Mouse (Mus musculus): ENCODE results near the gene Zfp746.

Zfp746 gene

DNA sequence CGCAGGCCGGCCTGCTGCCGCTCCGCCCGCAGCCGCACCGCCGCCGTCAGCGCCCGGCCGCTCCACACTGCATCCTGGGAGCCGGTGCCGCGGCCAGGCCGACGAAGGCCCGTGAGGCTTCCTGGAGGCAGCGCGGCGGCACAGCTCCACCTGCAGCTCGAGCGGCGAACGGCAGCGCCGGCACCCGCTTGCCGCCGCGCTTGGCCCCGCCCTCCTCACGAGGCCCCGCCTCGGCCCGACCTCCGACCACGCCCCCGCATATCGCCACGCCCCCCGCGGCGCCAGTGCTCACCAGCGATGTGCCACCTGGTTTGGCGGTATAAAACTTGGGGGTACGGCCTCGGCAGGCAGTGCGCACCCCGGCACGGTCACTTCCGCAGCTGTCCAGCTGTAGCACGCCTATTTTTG lies at the start of gene Zfp746:
Gene Zfp746 (minus strand): TSS at position 123 of the 408 bp plus-strand sequence.
- DNase-seq (ENCODE audit: low read depth): peak; percentile 97

GRCm38 (mm10) chr6:48121092-48121491 lies 34.7 kb upstream of the Zfp746 start:
- peak; percentile 58 for DNase-seq (ENCODE audit: low read depth)

DNA sequence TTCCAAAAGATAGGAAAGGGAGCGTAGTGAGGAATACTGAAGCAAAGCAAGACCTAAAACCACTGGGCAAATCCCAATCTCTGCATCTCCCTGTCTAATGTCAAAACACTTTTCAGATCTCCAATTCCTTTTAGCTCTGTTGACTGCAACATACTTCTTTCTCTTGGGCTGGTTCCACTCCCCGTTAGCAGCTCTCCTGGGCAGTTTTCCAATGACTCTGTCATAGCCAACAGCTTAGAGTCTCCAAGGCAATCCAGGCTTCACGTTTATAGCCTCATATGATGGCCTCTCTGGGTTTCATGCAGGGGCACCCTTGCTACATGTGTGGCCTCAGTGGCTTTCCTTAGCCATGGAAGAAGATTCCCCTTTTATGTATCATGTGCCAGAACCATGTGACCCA lies 29.6 kb upstream of the Zfp746 start:
- peak; percentile 60 for DNase-seq (ENCODE audit: low read depth)

- DNase-seq (ENCODE audit: low read depth): peak; percentile 25
These were observed 743 bp upstream of the Zfp746 start for GRCm38 (mm10) chr6:48086957-48087715.

DNA sequence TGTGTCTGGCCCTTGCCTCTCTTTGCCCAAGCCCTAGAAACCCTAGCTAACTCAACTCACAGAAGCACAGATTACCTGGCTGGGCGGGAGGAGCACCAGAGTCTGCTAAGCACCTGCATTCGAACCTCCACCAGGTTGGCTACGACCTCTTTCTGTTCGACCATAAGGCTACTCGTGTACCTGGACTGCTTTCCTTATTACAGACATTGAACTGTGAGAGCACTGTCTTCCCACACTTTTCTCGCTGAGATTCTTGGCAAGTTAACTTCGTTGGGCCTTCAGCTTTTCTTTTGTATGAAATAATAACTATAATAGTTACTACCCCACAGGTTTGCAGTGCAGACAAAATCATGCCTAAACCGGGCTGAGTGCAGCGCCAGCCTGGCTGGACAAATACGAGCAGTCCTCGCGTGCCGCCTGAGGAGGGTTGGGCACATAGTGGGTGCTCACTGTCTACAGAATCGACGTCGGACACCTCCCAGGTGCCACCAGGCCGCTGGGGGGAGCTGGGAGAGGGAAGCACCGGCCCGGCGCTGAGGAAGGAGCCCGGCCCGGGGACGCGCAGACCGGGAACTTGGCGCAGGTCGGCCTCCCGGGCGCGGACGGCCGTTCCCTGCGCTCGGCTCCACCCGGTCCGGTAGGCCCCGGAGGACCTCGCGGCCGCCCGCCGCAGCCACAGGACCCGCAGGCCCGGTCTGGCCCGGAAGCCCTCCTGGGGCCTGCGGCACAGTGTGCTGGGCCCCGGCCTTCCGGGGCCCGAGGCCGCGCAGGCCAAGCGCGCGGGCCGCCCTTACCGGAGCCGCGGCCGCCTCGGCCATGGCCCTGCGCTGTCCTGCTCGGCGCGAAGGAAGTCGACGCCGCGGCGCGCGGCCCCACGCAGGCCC lies 630 bp downstream of the Zfp746 start:
- peak; percentile 67 for DNase-seq (ENCODE audit: low read depth)

DNA sequence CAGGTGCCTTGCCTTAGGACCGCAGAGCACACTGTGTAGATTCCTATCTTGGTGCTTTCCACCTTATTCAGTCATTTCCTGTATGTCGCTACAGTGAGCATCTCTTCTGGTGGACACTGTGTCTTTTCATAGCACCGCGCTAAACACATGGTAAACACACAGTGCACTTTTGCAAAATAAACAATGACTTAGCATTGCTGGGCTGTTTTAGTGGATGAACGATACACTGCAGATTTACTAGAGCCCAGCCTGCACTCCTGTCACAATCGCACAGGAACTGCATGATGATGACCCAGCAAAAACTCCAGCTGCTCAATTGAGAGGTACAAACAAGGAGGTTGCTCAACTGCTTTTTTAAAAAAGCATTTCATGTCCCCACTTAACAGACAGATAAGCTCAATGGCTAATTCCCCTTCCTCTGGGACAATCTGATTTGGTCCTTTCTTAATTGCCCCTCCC lies 2.6 kb downstream of the Zfp746 start:
- DNase-seq (ENCODE audit: low read depth): no peak

DNA sequence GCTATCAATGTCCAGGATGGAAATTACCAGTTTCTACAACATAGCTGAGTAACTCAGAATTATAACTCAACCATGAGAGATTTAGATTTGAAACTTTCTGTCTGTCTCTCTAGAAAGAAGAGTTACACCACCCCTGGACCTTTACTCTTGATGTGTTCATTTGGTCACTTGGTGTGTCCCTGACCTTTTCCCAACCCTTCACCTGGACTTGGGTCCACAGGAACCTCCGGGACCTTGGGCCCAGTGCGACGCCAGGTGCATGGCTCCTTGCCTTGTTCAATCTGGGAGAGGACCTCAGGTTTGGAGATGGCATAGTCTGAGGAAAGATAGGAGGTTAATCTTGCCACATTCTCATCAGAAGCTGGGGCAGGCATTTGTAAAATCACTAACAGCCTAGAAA lies 4.4 kb downstream of the Zfp746 start:
- DNase-seq (ENCODE audit: low read depth): no peak

GRCm38 (mm10) chr6:48081021-48081420 lies 5.4 kb downstream of the Zfp746 start:
- no peak for DNase-seq (ENCODE audit: low read depth)

GRCm38 (mm10) chr6:48073316-48073715 lies 13.1 kb downstream of the Zfp746 start:
- DNase-seq (ENCODE audit: low read depth): no peak

DNA sequence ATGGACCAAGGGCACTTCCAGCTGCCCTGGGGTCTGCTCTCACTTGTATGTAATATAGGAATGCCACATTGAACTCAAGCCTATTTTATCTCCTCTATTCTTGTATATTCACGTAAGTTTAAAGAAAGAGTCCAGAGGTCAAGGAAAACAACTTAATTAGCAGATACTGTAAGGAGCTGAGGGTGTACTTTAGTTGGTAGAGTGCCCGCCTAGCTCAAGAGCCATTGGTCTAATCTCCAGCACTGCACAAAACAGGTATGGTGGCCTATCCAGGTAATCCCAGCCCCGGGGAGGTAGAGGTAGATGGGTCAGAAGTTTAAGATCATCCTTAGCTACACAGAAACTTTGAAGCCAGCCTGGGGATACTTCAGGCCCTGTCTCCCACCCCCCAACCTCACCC lies 18.9 kb downstream of the Zfp746 start:
- DNase-seq (ENCODE audit: low read depth): no peak

DNA sequence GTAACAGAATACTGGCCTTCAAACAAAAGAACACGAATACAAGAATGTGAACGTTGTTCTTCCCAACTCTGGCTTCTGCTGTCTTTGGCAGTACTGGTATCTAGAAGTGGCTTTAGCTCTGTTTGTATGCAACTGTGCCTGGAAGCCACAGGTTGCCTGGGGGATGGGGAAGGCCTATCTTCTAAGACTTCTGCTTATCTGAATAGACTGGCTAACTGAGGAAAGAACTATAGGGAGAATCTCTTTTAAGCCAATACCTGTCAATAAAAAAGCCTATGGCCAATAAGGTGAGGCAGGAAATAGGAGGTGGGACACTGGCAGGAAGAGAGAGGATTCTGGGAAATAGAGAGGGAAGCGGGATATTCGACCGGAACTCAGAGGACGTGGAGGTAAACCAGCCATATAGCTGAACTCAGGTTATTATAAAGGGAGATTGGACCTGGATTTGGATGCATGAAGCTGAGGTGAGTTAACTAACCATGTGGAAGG lies 20.8 kb downstream of the Zfp746 start:
- DNase-seq (ENCODE audit: low read depth): no peak

DNA sequence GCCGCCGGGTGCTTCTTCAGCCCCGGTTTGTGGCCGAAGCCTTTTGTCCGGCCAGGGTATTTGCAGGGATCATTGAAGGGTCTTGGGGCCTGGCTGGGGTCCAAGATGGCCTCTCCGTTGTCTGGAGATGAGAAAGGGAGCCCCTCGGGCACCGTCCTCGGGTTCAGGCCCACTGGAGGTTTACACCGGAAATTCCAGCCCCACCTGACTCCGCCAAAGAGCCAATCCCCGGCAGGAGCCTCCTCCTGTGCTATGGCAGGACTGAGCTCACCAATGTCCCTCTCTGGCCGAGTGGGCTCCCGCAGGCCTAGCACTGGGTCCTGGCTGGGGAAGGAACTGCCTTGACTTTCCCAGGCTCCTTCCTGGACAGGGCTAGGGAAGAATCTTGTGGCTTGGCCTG lies 21.9 kb downstream of the Zfp746 start:
- no peak for DNase-seq (ENCODE audit: low read depth)

DNA sequence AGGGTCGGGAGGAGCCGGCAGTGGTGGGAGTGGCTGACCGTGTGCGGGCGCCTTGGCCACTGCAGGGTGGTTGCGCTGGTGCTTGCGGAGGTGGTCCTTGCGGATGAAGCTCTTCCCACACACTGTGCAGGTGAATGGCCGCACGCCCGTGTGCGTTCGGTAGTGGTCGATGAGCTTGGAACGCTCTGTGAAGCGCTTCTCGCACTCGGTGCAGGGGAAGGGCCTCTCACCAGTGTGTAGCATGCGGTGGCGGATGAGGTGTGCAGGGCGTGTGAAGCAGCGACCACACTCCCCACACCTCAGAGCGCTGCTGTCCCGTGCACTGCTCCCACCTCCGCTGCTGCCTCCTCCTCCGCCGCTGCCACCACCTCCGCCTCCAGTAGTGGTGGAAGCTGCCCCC lies 22.5 kb downstream of the Zfp746 start:
- no peak for DNase-seq (ENCODE audit: low read depth)

DNA sequence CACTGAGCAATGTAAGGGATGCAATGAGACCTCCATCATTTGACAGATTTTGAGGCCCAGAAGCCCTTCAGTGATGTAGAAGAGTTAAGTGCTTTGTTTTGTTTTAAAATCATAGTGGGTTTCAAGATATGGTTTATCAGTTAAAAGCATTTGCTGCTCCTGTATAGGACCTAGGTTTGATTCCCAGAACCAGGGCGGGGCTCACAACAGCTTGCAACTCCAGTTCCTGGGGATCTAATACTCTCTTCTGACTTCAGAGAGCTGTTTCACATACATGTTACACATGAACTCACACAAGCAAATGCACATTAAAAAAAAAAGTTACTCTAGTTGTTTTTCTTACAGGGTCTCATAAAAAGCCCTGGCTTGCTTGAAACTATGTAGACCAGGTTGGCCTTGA lies 25.5 kb downstream of the Zfp746 start:
- no peak for DNase-seq (ENCODE audit: low read depth)

- DNase-seq (ENCODE audit: low read depth): no peak
These were observed 26.0 kb downstream of the Zfp746 start for GRCm38 (mm10) chr6:48060421-48060820.

GRCm38 (mm10) chr6:48052136-48052535 lies 34.3 kb downstream of the Zfp746 start:
- DNase-seq (ENCODE audit: low read depth): no peak

DNA sequence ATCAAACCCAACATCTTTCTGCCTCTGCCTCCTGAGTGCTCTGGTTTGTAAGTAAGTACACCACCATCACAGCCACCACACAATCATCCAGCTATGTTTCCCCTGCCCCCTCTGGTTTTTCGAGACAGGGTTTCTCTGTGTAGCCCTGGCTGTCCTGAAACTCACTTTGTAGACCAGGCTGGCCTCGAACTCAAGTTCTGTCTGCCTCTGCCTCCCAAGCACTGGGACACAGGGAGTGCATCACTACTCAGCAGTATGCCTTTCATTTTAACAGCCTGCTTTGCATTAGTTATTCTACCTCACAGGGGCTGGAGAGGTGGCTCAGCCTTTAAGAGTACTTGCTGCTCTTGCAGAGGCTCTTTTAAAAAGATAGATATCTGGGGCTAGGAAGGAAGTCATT lies 34.7 kb downstream of the Zfp746 start:
- no peak for DNase-seq (ENCODE audit: low read depth)

GRCm38 (mm10) chr6:48049273-48050065 lies 36.9 kb downstream of the Zfp746 start:
- DNase-seq (ENCODE audit: low read depth): no peak

GRCm38 (mm10) chr6:48048426-48049272 lies 37.7 kb downstream of the Zfp746 start, which contains the start of gene Zfp777:
Zfp777 (minus strand) TSS chr6:48048911.
- DNase-seq (ENCODE audit: low read depth): peak; percentile 93

DNA sequence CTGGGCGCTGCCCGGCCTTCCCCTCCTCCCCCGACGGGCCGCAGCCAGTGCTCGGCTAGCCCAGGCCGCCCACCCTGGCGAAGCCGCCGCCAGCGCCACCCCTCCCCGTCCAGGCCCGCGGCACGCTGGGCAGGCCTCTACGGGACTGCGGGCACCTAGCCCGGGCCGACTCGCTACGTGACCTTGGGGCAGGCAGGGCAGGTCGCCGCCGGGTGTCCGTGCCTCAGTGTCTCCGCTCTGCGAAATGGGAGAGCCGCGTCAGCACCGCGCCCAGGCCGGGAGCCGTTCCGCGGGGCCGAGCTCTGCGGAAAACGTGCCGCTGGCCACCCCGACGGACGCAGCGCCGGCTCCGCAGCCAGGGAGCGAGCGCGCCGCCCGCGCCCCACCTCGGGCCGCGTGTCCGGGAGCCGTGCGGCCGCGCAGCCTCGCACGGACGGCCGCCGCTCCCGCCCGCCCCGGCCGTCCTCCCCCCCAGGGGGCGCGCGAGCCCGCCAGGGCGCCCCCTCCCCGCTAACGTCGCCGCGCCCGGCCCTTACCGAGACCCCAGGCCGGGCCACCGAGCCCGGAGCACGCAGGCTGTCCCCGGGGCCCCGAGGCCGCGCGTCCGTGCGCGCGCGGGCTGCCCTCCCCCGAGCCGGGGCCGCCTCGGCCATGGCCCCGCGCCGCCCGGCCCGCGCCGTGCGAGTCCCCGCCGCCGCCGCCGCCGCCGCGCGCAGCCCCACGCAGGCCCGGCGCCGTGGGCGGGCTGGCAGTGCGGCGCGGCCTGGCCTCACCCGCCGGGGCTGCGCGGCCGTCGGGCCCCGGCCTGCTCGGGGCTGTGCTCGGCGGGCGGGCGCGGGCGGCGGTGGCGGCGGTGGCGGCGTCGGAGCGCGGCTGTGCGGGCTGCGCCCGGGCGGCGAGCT lies 38.7 kb downstream of the Zfp746 start:
- DNase-seq (ENCODE audit: low read depth): peak; percentile 70

Data from NIH3T3 (cell line).